Mouse (Mus musculus) kidney, postnatal 0 days (tissue): ENCODE measurements around the gene Elovl5. TPM values are rescaled to one million over a fixed set of nuclear protein-coding genes. Genes with fewer than 3 reads are reported as not detected.

Experiments
- ATAC-seq: fragments of 200-750 bp; cut with Nextera tagmentation; replicated peaks from 2 replicates; pipeline ENCODE4 v1.8.0; 2017; ENCODE audit warnings: low read depth, moderate number of reproducible peaks, moderate TSS enrichment, moderate library complexity; ENCODE audit not compliant: low FRiP score
- DNase-seq: peaks from one replicate; pipeline ENCODE4 v3.0.0-alpha.2; 2016; ENCODE audit warnings: low spot score
- H3K27ac ChIP-seq: fragments of 300-500 bp; sonication (generic); 2 replicates; pipeline ENCODE4 v1.5.1; 2014; ENCODE audit warnings: mild to moderate bottlenecking
- H3K27me3 ChIP-seq: fragments of 300-500 bp; sonication (generic); 2 replicates; pipeline ENCODE4 v1.6.1; 2014; ENCODE audit warnings: low read length, mixed read lengths; ENCODE audit not compliant: insufficient read depth
- H3K36me3 ChIP-seq: fragments of 300-500 bp; sonication (generic); 2 replicates; pipeline ENCODE4 v1.6.1; 2014; ENCODE audit warnings: low read length, mixed read lengths; ENCODE audit not compliant: insufficient read depth
- H3K4me1 ChIP-seq: fragments of 300-500 bp; sonication (generic); replicated peaks from 2 replicates; pipeline ENCODE4 v1.6.1; 2014; ENCODE audit warnings: antibody characterized with exemption, low read length, mixed read lengths; ENCODE audit not compliant: insufficient read depth
- H3K4me2 ChIP-seq: fragments of 300-500 bp; sonication (generic); 2 replicates; pipeline ENCODE4 v1.6.1; 2014; ENCODE audit warnings: mild to moderate bottlenecking, low read length, moderate library complexity, mixed read lengths
- H3K4me3 ChIP-seq: fragments of 300-500 bp; sonication (generic); replicated peaks from 2 replicates; pipeline ENCODE4 v1.5.1; 2014; ENCODE audit warnings: low read depth, low read length
- H3K9ac ChIP-seq: fragments of 300-500 bp; sonication (generic); 2 replicates; pipeline ENCODE4 v1.6.1; 2014; ENCODE audit warnings: low read depth, low read length
- H3K9me3 ChIP-seq: fragments of 300-500 bp; sonication (generic); replicated peaks from 2 replicates; pipeline ENCODE4 v1.6.1; 2016; ENCODE audit warnings: low read length, inconsistent platforms, mixed read lengths
- CTCF ChIP-seq: IDR thresholded peaks from 2 replicates; pipeline ENCODE4 v1.5.1; 2016; ENCODE audit warnings: antibody characterized with exemption, low read depth, mild to moderate bottlenecking, moderate library complexity
- WGBS: fragments of 180-500 bp; shearing (Covaris S2); extraction: QIAGEN DNeasy Blood & Tissue Kit; methylation state at CpG from one replicate; pipeline ENCODE4 v1.1.7; 2014; 5-methylcytosine and 5-hydroxymethylcytosine counted together
- polyA plus RNA-seq: library from polyadenylated mRNA; unstranded; fragments of >200 nt; fragmentation: Nextera tagmentation; extraction: Ambion mirVana; gene quantifications from 2 replicates; pipeline ENCODE4 v1.2.1, GENCODE M21; 2015

The Elovl5 gene
- polyA plus RNA-seq, 1 experiment from 2014 or later: 60.5 TPM

DNA sequence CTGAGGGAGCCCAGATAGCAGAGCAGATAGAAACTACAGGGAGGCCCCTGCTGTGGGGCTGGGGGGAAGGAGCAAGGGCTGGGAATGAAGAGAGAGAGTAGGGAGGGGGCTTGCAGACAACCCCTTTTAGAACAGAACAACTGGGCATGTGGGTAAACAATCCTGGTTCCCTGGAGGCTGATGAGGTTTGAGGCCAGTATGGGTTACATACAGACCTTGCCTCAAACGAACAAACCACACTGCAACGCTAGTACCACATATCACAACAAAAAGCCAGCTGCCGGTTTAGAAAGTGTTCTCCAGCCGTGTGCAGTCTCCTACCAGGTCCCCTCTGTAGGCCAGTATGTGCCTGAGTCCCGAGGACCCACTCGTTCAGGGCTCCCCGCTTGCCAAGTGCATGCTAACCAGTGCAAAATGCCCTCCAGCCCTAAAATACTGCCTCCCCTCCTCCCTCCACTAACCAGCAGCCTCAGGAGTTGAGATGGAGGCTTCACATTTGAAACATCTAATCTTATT is 32.6 kb downstream of the Elovl5 start:
- H3K4me1 ChIP-seq: peaks cover 31% of the 10 kb centered on the region
- H3K27me3 ChIP-seq: no peaks in the 10 kb centered on the region
- DNase-seq (no peak), ATAC-seq (no peak)
- peak overlapping the region; percentile 43; the same call in 1 of the 2 replicates for H3K9ac ChIP-seq
- H3K36me3 ChIP-seq: no peaks in the 10 kb centered on the region
- peak overlapping the region; percentile 76 for H3K27ac ChIP-seq
- no peak overlapping the region for H3K4me3 ChIP-seq
- TF ChIP-seq CTCF: no peak
- WGBS: 29% methylated on average over 7 of the region's 7 CpGs
- no peaks in the 10 kb centered on the region for H3K9me3 ChIP-seq
- no peak overlapping the region for H3K4me2 ChIP-seq

DNA sequence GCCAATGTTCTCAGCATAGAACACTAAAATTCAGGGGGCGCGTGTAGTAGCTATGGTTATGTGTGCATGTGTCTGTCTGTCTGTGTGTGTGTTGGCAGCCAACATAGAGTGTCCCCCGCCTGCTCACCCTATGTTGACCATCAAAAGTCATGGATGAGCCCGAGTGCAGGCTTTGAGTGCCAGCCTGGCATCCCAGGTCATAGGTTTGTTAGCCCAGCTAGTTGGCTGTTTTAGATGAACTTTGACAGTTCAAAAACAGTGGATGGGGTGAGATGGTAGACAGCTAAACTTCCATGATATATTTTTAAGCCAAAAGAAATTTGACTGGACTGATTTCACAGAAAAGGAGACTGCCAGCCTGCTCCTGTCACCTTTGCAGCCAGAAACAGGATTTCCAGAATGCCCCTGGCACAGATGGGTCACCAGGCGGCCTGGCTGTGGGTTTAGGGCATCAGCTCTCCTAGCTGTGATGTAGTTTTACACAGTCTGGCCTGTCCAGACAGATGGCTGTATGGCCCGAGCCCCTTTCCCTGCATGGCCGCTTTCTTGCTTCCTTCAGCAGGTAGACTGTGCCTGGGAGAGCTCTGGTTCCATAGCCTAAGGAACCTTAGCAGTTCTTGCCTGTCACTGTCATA is 33.8 kb downstream of the Elovl5 start:
- Histone ChIP-seq H3K4me1 (peaks cover 34% of the 10 kb centered on the region), H3K27me3 (no peaks in the 10 kb centered on the region), H3K27ac (no peak overlapping the region), H3K4me2 (no peak overlapping the region), H3K36me3 (no peaks in the 10 kb centered on the region), H3K4me3 (no peak overlapping the region), H3K9me3 (no peaks in the 10 kb centered on the region), H3K9ac (no peak overlapping the region)
- ATAC-seq: no peak
- no peak for DNase-seq
- WGBS: 77% methylated on average over 7 of the region's 7 CpGs
- TF ChIP-seq CTCF: no peak

DNA sequence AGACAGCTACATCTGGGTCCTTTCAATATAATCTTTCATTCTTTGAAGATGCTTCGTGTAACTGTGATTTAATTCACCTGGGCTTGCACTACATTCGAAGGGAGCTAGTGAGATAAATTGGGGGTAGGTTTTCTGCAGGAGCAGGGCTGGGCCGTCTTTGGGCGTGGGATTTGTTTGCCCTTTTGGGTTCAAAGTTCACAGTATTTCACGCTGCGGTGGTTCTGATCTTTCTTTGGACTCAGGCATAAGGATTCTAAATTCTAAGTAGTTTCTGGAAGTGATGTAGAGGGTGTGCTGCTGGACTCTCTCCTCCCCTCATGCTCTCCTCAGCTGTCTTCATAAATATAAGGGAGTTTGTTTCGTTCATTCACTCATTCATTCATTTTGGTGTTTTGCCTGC is 34.8 kb downstream of the Elovl5 start:
- ATAC-seq: no peak
- Histone ChIP-seq H3K27ac (no peak overlapping the region), H3K4me3 (no peak overlapping the region), H3K27me3 (no peaks in the 10 kb centered on the region), H3K4me2 (no peak overlapping the region), H3K9me3 (no peaks in the 10 kb centered on the region), H3K9ac (no peak overlapping the region), H3K4me1 (peaks cover 29% of the 10 kb centered on the region), H3K36me3 (no peaks in the 10 kb centered on the region)
- TF ChIP-seq CTCF: no peak
- no peak for DNase-seq
- WGBS: 33% methylated on average over 7 of the region's 7 CpGs

DNA sequence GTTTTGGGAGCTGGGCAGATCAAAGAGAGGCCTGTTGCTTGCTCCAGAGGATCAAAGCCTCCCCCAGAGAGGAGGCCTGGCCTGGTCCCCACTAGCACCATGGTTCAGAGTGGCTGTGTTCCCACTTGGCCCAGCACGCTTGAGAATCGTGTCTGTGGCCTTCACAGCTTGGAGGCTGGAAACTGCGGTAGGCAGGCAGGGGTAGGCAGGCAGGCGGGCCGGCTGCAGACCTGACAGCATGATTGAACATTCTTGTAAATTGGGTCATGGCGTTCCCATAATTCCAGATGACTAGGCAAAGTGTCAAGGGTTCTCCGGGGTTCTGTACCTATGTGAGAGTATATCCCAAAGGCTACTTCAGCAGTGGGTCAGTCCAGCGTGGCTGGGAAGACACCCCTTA is 35.9 kb downstream of the Elovl5 start:
- Histone ChIP-seq H3K4me1 (peaks cover 29% of the 10 kb centered on the region), H3K27ac (no peak overlapping the region), H3K36me3 (no peaks in the 10 kb centered on the region), H3K4me2 (no peak overlapping the region), H3K4me3 (no peak overlapping the region), H3K27me3 (no peaks in the 10 kb centered on the region), H3K9ac (no peak overlapping the region), H3K9me3 (no peaks in the 10 kb centered on the region)
- no peak for ATAC-seq
- 43% methylated on average over 8 of the region's 8 CpGs for WGBS
- TF ChIP-seq CTCF: no peak
- DNase-seq: no peak

DNA sequence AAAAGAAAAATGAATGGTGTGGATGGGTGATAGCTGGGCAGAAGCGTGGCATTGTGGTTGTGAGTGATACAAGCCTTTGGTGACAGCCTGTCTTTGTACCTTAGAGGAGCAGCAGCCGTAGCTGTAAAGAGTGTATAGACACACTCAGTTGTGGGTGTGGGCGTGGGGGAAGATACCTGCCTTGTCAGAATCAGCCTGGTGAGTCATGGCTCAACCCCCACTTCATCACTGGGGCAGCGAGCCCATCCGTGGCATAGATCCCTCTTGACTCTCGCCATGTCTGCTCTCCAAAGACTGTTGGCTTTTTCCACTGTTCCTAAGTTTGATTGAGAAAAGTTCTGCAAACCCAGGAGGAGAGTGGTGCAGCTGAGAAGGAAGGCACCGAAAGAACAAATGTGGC is 37.3 kb downstream of the Elovl5 start:
- H3K4me3 ChIP-seq: no peak overlapping the region
- WGBS: 83% methylated on average over 7 of the region's 7 CpGs
- H3K27ac ChIP-seq: no peak overlapping the region
- TF ChIP-seq CTCF: no peak
- H3K9ac ChIP-seq: no peak overlapping the region
- H3K4me1 ChIP-seq: peaks cover 24% of the 10 kb centered on the region
- no peaks in the 10 kb centered on the region for H3K9me3 ChIP-seq
- ATAC-seq: no peak
- DNase-seq: no peak
- no peaks in the 10 kb centered on the region for H3K27me3 ChIP-seq
- no peak overlapping the region for H3K4me2 ChIP-seq
- 0 out of 2 replicates have a peak, but pooled peaks cover 4% of the 10 kb centered on the region for H3K36me3 ChIP-seq

DNA sequence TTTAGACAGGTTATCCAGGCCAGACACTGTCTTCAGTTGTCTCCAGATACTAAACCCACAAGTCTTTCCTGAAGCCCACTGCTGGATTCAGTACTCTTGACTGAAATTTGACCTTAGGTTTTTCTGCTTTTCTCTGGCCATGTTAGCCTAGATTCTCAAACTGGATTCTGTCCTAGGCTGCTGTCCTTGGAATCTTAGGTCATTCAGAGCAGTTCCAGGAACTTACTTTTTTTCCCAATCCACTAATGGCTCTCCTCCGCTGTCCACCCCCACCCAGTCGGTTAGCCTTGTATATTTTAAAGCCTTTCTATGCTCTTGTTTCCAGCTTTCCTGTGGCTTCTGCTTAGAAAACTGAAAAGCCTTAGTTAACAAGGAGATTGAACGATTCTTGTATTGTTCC is 37.8 kb downstream of the Elovl5 start:
- H3K4me3 ChIP-seq: no peak overlapping the region
- peaks cover 19% of the 10 kb centered on the region for H3K4me1 ChIP-seq
- H3K9me3 ChIP-seq: no peaks in the 10 kb centered on the region
- WGBS: 69% methylated on average over 3 of the region's 3 CpGs
- no peak for TF ChIP-seq CTCF
- DNase-seq (peak; percentile 24), ATAC-seq (no peak)
- no peaks in the 10 kb centered on the region for H3K27me3 ChIP-seq
- no peak overlapping the region for H3K9ac ChIP-seq
- H3K36me3 ChIP-seq: 0 out of 2 replicates have a peak, but pooled peaks cover 4% of the 10 kb centered on the region
- H3K4me2 ChIP-seq: no peak overlapping the region
- no peak overlapping the region for H3K27ac ChIP-seq
